Mouse (Mus musculus): ENCODE measurements around the gene Rab6a. TPM values are rescaled to one million over a fixed set of nuclear protein-coding genes. Genes with fewer than 3 reads are reported as not detected.

Rab6a gene
- total and polyA plus RNA-seq, 2 experiments from 2014 or later, result 78.1 to 87.6 TPM

GRCm38 (mm10) chr7:100582727-100583236 is 24.4 kb upstream of the Rab6a start:
- Histone ChIP-seq H3K4me1 (ENCODE audit: control insufficient read depth, insufficient read depth) (peaks cover 8% of the 10 kb centered on the region), H3K4me3 (ENCODE audit: low read depth, low read length) (peak overlapping the region; percentile 65), H3K27me3 (ENCODE audit: control insufficient read depth, insufficient read depth, low read length) (no peaks in the 10 kb centered on the region), H3K9ac (replicated peaks; ENCODE audit: low read depth, low read length) (peak overlapping the region; percentile 78), H3K4me2 (ENCODE audit: low read depth, low read length) (peak overlapping the region; percentile 69), H3K27ac (ENCODE audit: low read depth) (peak overlapping the region; percentile 91), H3K36me3 (replicated peaks; ENCODE audit: control insufficient read depth, insufficient read depth, low read length) (peaks cover 6% of the 10 kb centered on the region; the same call in 1 of the 2 replicates), H3K9me3 (replicated peaks; ENCODE audit: control insufficient read depth, low read length) (no peaks in the 10 kb centered on the region)
- ATAC-seq (ENCODE audit: insufficient read depth, low read depth), result peak; percentile 96
- TF ChIP-seq EP300 (IDR thresholded peaks at IDR 0.05; ENCODE audit: low read depth), result no peak
- DNase-seq (ENCODE audit: low spot score), result peak; percentile 89
- WGBS, result under 1% methylated on average over 31 of the region's 31 CpGs

GRCm38 (mm10) chr7:100589816-100590215 is 17.4 kb upstream of the Rab6a start:
- WGBS, result 69% methylated on average over 1 of the region's 1 CpGs
- Histone ChIP-seq H3K4me2 (ENCODE audit: low read depth, low read length) (no peak overlapping the region), H3K4me1 (ENCODE audit: control insufficient read depth, insufficient read depth) (no peaks in the 10 kb centered on the region), H3K9me3 (replicated peaks; ENCODE audit: control insufficient read depth, low read length) (no peaks in the 10 kb centered on the region), H3K4me3 (ENCODE audit: low read depth, low read length) (no peak overlapping the region), H3K9ac (replicated peaks; ENCODE audit: low read depth, low read length) (no peak overlapping the region), H3K27me3 (ENCODE audit: control insufficient read depth, insufficient read depth, low read length) (no peaks in the 10 kb centered on the region), H3K27ac (ENCODE audit: low read depth) (peak overlapping the region; percentile 21; the same call in 1 of the 2 replicates), H3K36me3 (replicated peaks; ENCODE audit: control insufficient read depth, insufficient read depth, low read length) (no peaks in the 10 kb centered on the region)
- ATAC-seq (ENCODE audit: insufficient read depth, low read depth) (no peak), DNase-seq (ENCODE audit: low spot score) (no peak)
- TF ChIP-seq EP300 (IDR thresholded peaks at IDR 0.05; ENCODE audit: low read depth), result no peak
- TF ChIP-seq CTCF (IDR thresholded peaks at IDR 0.05; ENCODE audit: low read depth), result no peak

- 31% methylated on average over 7 of the region's 7 CpGs for WGBS
- no peak for ATAC-seq (ENCODE audit: insufficient read depth, low read depth)
- TF ChIP-seq EP300 (IDR thresholded peaks at IDR 0.05; ENCODE audit: low read depth) (no peak), CTCF (IDR thresholded peaks at IDR 0.05; ENCODE audit: low read depth) (no peak)
Observed at GRCm38 (mm10) chr7:100590504-100590844, 16.7 kb upstream of the Rab6a start.

GRCm38 (mm10) chr7:100590845-100591521 is 16.2 kb upstream of the Rab6a start:
- TF ChIP-seq EP300 (IDR thresholded peaks at IDR 0.05; ENCODE audit: low read depth) (peak; percentile 26; the same call in 1 of the 2 replicates), CTCF (IDR thresholded peaks at IDR 0.05; ENCODE audit: low read depth) (no peak)
- Histone ChIP-seq H3K4me2 (ENCODE audit: low read depth, low read length) (peak overlapping the region; percentile 57), H3K36me3 (replicated peaks; ENCODE audit: control insufficient read depth, insufficient read depth, low read length) (no peaks in the 10 kb centered on the region), H3K9ac (replicated peaks; ENCODE audit: low read depth, low read length) (peak overlapping the region; percentile 51), H3K27me3 (ENCODE audit: control insufficient read depth, insufficient read depth, low read length) (no peaks in the 10 kb centered on the region), H3K4me3 (ENCODE audit: low read depth, low read length) (peak overlapping the region; percentile 65), H3K9me3 (replicated peaks; ENCODE audit: control insufficient read depth, low read length) (no peaks in the 10 kb centered on the region), H3K4me1 (ENCODE audit: control insufficient read depth, insufficient read depth) (no peaks in the 10 kb centered on the region), H3K27ac (ENCODE audit: low read depth) (peak overlapping the region; percentile 90)
- under 1% methylated on average over 18 of the region's 20 CpGs for WGBS
- peak; percentile 88 for DNase-seq (ENCODE audit: low spot score)
- peak; percentile 95 for ATAC-seq (ENCODE audit: insufficient read depth, low read depth)

More at GRCm38 (mm10) chr7:100590504-100590844, 16.7 kb upstream of the Rab6a start:
- H3K27me3 ChIP-seq (ENCODE audit: control insufficient read depth, insufficient read depth, low read length), result no peaks in the 10 kb centered on the region
- no peaks in the 10 kb centered on the region for H3K9me3 ChIP-seq (replicated peaks; ENCODE audit: control insufficient read depth, low read length)
- H3K4me3 ChIP-seq (ENCODE audit: low read depth, low read length), result peak overlapping the region; percentile 65
- no peaks in the 10 kb centered on the region for H3K4me1 ChIP-seq (ENCODE audit: control insufficient read depth, insufficient read depth)
- H3K27ac ChIP-seq (ENCODE audit: low read depth), result peak overlapping the region; percentile 90
- peak overlapping the region; percentile 57 for H3K4me2 ChIP-seq (ENCODE audit: low read depth, low read length)
- H3K36me3 ChIP-seq (replicated peaks; ENCODE audit: control insufficient read depth, insufficient read depth, low read length), result no peaks in the 10 kb centered on the region
- H3K9ac ChIP-seq (replicated peaks; ENCODE audit: low read depth, low read length), result peak overlapping the region; percentile 51
- no peak for DNase-seq (ENCODE audit: low spot score)

- peak overlapping the region; percentile 51; the same call in 1 of the 2 replicates for H3K9ac ChIP-seq (replicated peaks; ENCODE audit: low read depth, low read length)
- H3K27me3 ChIP-seq (ENCODE audit: control insufficient read depth, insufficient read depth, low read length), result no peaks in the 10 kb centered on the region
- peak overlapping the region; percentile 65 for H3K4me3 ChIP-seq (ENCODE audit: low read depth, low read length)
- no peaks in the 10 kb centered on the region for H3K36me3 ChIP-seq (replicated peaks; ENCODE audit: control insufficient read depth, insufficient read depth, low read length)
- H3K4me1 ChIP-seq (ENCODE audit: control insufficient read depth, insufficient read depth), result no peaks in the 10 kb centered on the region
- no peak for DNase-seq (ENCODE audit: low spot score)
- 2% methylated on average over 2 of the region's 2 CpGs for WGBS
- TF ChIP-seq EP300 (IDR thresholded peaks at IDR 0.05; ENCODE audit: low read depth) (no peak), CTCF (IDR thresholded peaks at IDR 0.05; ENCODE audit: low read depth) (no peak)
- peak overlapping the region; percentile 90 for H3K27ac ChIP-seq (ENCODE audit: low read depth)
- H3K4me2 ChIP-seq (ENCODE audit: low read depth, low read length), result peak overlapping the region; percentile 57
- ATAC-seq (ENCODE audit: insufficient read depth, low read depth), result no peak
- H3K9me3 ChIP-seq (replicated peaks; ENCODE audit: control insufficient read depth, low read length), result no peaks in the 10 kb centered on the region
Observed at GRCm38 (mm10) chr7:100591522-100591852, 15.7 kb upstream of the Rab6a start.

- Histone ChIP-seq H3K9me3 (replicated peaks; ENCODE audit: control insufficient read depth, low read length) (no peaks in the 10 kb centered on the region), H3K27me3 (ENCODE audit: control insufficient read depth, insufficient read depth, low read length) (no peaks in the 10 kb centered on the region), H3K4me3 (ENCODE audit: low read depth, low read length) (no peak overlapping the region), H3K27ac (ENCODE audit: low read depth) (no peak overlapping the region), H3K4me1 (ENCODE audit: control insufficient read depth, insufficient read depth) (no peaks in the 10 kb centered on the region), H3K36me3 (replicated peaks; ENCODE audit: control insufficient read depth, insufficient read depth, low read length) (no peaks in the 10 kb centered on the region), H3K4me2 (ENCODE audit: low read depth, low read length) (no peak overlapping the region), H3K9ac (replicated peaks; ENCODE audit: low read depth, low read length) (no peak overlapping the region)
- ATAC-seq (ENCODE audit: insufficient read depth, low read depth) (no peak), DNase-seq (ENCODE audit: low spot score) (no peak)
- no peak for TF ChIP-seq CTCF (IDR thresholded peaks at IDR 0.05; ENCODE audit: low read depth)
Observed at GRCm38 (mm10) chr7:100593349-100593748, 13.9 kb upstream of the Rab6a start.
